Mouse (Mus musculus) forebrain, embryonic 15.5 days (tissue): ENCODE measurements around the gene Fam161a. TPM values are rescaled to one million over a fixed set of nuclear protein-coding genes. Genes with fewer than 3 reads are reported as not detected.
"Not testable (repeated sequence)": the region's sequence is repeated elsewhere in the genome, so short reads cannot be mapped to it uniquely, and the experiment has no call there.

Experiments
- ATAC-seq: fragments of 200-750 bp; cut with Nextera tagmentation; replicated peaks from 2 replicates; pipeline ENCODE4 v1.8.0; 2017; ENCODE audit warnings: mild to moderate bottlenecking, moderate TSS enrichment, moderate library complexity
- H3K27ac ChIP-seq: fragments of 300-500 bp; sonication (generic); replicated peaks from 2 replicates; pipeline ENCODE4 v1.5.1; 2015; ENCODE audit warnings: mild to moderate bottlenecking, inconsistent platforms
- H3K27me3 ChIP-seq: fragments of 300-500 bp; sonication (generic); 2 replicates; pipeline ENCODE4 v1.6.1; 2015; ENCODE audit warnings: inconsistent platforms
- H3K36me3 ChIP-seq: fragments of 300-500 bp; sonication (generic); 2 replicates; pipeline ENCODE4 v1.6.1; 2015; ENCODE audit warnings: mild to moderate bottlenecking, inconsistent platforms
- H3K4me1 ChIP-seq: fragments of 300-500 bp; sonication (generic); 2 replicates; pipeline ENCODE4 v1.6.1; 2015; ENCODE audit warnings: inconsistent platforms
- H3K4me2 ChIP-seq: fragments of 300-500 bp; sonication (generic); replicated peaks from 2 replicates; pipeline ENCODE4 v1.6.1; 2015; ENCODE audit warnings: mild to moderate bottlenecking, inconsistent platforms
- H3K4me3 ChIP-seq: fragments of 300-500 bp; sonication (generic); 2 replicates; pipeline ENCODE4 v1.5.1; 2015; ENCODE audit warnings: mild to moderate bottlenecking, inconsistent platforms
- H3K9ac ChIP-seq: fragments of 300-500 bp; sonication (generic); replicated peaks from 2 replicates; pipeline ENCODE4 v1.6.1; 2015; ENCODE audit warnings: mild to moderate bottlenecking, inconsistent platforms
- H3K9me3 ChIP-seq: fragments of 300-500 bp; sonication (generic); 2 replicates; pipeline ENCODE4 v1.6.1; 2016; ENCODE audit warnings: inconsistent platforms
- WGBS: fragments of 180-500 bp; shearing (Covaris S2); methylation state at CpG from one replicate; pipeline ENCODE4 v1.1.7; 2015; ENCODE audit warnings: mixed read lengths; 5-methylcytosine and 5-hydroxymethylcytosine counted together
- polyA plus RNA-seq: library from polyadenylated mRNA; unstranded; fragments of >200 nt; fragmentation: Nextera tagmentation; extraction: Ambion mirVana; gene quantifications from 2 replicates; pipeline ENCODE4 v1.2.1, GENCODE M21; 2015

Gene Fam161a
- polyA plus RNA-seq, 1 experiment from 2014 or later, result 3.8 TPM

- no peaks in the 10 kb centered on the region for H3K27me3 ChIP-seq
- WGBS, result 94% methylated on average over 14 of the region's 14 CpGs
- ATAC-seq, result no peak
- H3K9me3 ChIP-seq, result no peaks in the 10 kb centered on the region
- H3K4me3 ChIP-seq, result no peak overlapping the region
- H3K4me2 ChIP-seq, result no peak overlapping the region
- H3K27ac ChIP-seq, result no peak overlapping the region
- H3K9ac ChIP-seq, result no peak overlapping the region
- H3K36me3 ChIP-seq, result no peaks in the 10 kb centered on the region
- H3K4me1 ChIP-seq, result no peaks in the 10 kb centered on the region
These were observed 13.5 kb downstream of the Fam161a start for GRCm38 (mm10) chr11:23020841-23021240.

GRCm38 (mm10) chr11:23023155-23023554, 15.8 kb downstream of the Fam161a start:
- Histone ChIP-seq H3K27ac (no peak overlapping the region), H3K4me1 (no peaks in the 10 kb centered on the region), H3K9me3 (no peaks in the 10 kb centered on the region), H3K27me3 (no peaks in the 10 kb centered on the region), H3K4me3 (no peak overlapping the region), H3K9ac (no peak overlapping the region), H3K36me3 (no peaks in the 10 kb centered on the region), H3K4me2 (no peak overlapping the region)
- WGBS, result 97% methylated on average over 2 of the region's 2 CpGs
- ATAC-seq, result no peak

GRCm38 (mm10) chr11:23024169-23024568, 16.8 kb downstream of the Fam161a start:
- Histone ChIP-seq H3K4me2 (no peak overlapping the region), H3K27me3 (no peaks in the 10 kb centered on the region), H3K4me3 (no peak overlapping the region), H3K9ac (no peak overlapping the region), H3K4me1 (no peaks in the 10 kb centered on the region), H3K27ac (no peak overlapping the region), H3K9me3 (no peaks in the 10 kb centered on the region), H3K36me3 (no peaks in the 10 kb centered on the region)
- 59% methylated on average over 3 of the region's 3 CpGs for WGBS
- ATAC-seq, result no peak

- no peak for ATAC-seq
- H3K27ac ChIP-seq, result no peak overlapping the region
- H3K4me3 ChIP-seq, result no peak overlapping the region
- no peaks in the 10 kb centered on the region for H3K4me1 ChIP-seq
- H3K9ac ChIP-seq, result no peak overlapping the region
- no peaks in the 10 kb centered on the region for H3K36me3 ChIP-seq
- no peak overlapping the region for H3K4me2 ChIP-seq
- 72% methylated on average over 3 of the region's 3 CpGs for WGBS
- no peaks in the 10 kb centered on the region for H3K9me3 ChIP-seq
- H3K27me3 ChIP-seq, result no peaks in the 10 kb centered on the region
These were observed 21.6 kb downstream of the Fam161a start for GRCm38 (mm10) chr11:23028957-23029356.

GRCm38 (mm10) chr11:23029399-23029798, 22.1 kb downstream of the Fam161a start:
- Histone ChIP-seq H3K9ac (no peak overlapping the region), H3K4me3 (no peak overlapping the region), H3K27me3 (no peaks in the 10 kb centered on the region), H3K4me1 (no peaks in the 10 kb centered on the region), H3K9me3 (no peaks in the 10 kb centered on the region), H3K4me2 (no peak overlapping the region), H3K27ac (no peak overlapping the region), H3K36me3 (no peaks in the 10 kb centered on the region)
- ATAC-seq, result no peak
- WGBS, result 80% methylated on average over 6 of the region's 6 CpGs

- no peak for ATAC-seq
- Histone ChIP-seq H3K27ac (no peak overlapping the region), H3K4me1 (no peaks in the 10 kb centered on the region), H3K9ac (no peak overlapping the region), H3K4me3 (no peak overlapping the region), H3K9me3 (no peaks in the 10 kb centered on the region), H3K36me3 (no peaks in the 10 kb centered on the region), H3K4me2 (no peak overlapping the region), H3K27me3 (no peaks in the 10 kb centered on the region)
- WGBS, result 75% methylated on average over 5 of the region's 5 CpGs
These were observed 39.9 kb downstream of the Fam161a start for GRCm38 (mm10) chr11:23047252-23047651.

GRCm38 (mm10) chr11:23047663-23048582, 40.6 kb downstream of the Fam161a start:
- 48% methylated on average over 20 of the region's 20 CpGs for WGBS
- ATAC-seq, result no peak
- no peaks in the 10 kb centered on the region for H3K27me3 ChIP-seq
- no peaks in the 10 kb centered on the region for H3K4me1 ChIP-seq
- no peaks in the 10 kb centered on the region for H3K36me3 ChIP-seq
- no peaks in the 10 kb centered on the region for H3K9me3 ChIP-seq
- H3K4me3 ChIP-seq, result peak overlapping the region; percentile 8; the same call in 1 of the 2 replicates
- peak overlapping the region; percentile 22; the same call in 1 of the 2 replicates for H3K4me2 ChIP-seq
- no peak overlapping the region for H3K9ac ChIP-seq
- H3K27ac ChIP-seq, result no peak overlapping the region; the same call in 1 of the 2 replicates

GRCm38 (mm10) chr11:23049642-23050041, 42.3 kb downstream of the Fam161a start:
- Histone ChIP-seq H3K9ac (no peak overlapping the region), H3K27me3 (no peaks in the 10 kb centered on the region), H3K36me3 (no peaks in the 10 kb centered on the region), H3K27ac (no peak overlapping the region), H3K4me3 (no peak overlapping the region), H3K9me3 (no peaks in the 10 kb centered on the region), H3K4me1 (no peaks in the 10 kb centered on the region), H3K4me2 (no peak overlapping the region)
- no peak for ATAC-seq

- no peak overlapping the region for H3K9ac ChIP-seq
- no peak overlapping the region for H3K27ac ChIP-seq
- WGBS, result 62% methylated on average over 4 of the region's 4 CpGs
- no peaks in the 10 kb centered on the region for H3K9me3 ChIP-seq
- no peaks in the 10 kb centered on the region for H3K27me3 ChIP-seq
- H3K4me2 ChIP-seq, result no peak overlapping the region
- H3K36me3 ChIP-seq, result no peaks in the 10 kb centered on the region
- no peak overlapping the region for H3K4me3 ChIP-seq
- H3K4me1 ChIP-seq, result no peaks in the 10 kb centered on the region
- ATAC-seq, result no peak
These were observed 45.0 kb downstream of the Fam161a start for GRCm38 (mm10) chr11:23052353-23052752.

GRCm38 (mm10) chr11:23063153-23063552, 55.8 kb downstream of the Fam161a start:
- ATAC-seq, result no peak
- Histone ChIP-seq H3K9ac (no peak overlapping the region), H3K4me2 (no peak overlapping the region), H3K27ac (no peak overlapping the region), H3K4me3 (no peak overlapping the region), H3K36me3 (no peaks in the 10 kb centered on the region), H3K4me1 (peaks cover 5% of the 10 kb centered on the region), H3K27me3 (no peaks in the 10 kb centered on the region), H3K9me3 (no peaks in the 10 kb centered on the region)
- WGBS, result 88% methylated on average over 6 of the region's 6 CpGs

- Histone ChIP-seq H3K4me1 (peaks cover 9% of the 10 kb centered on the region), H3K9ac (no peak overlapping the region), H3K9me3 (no peaks in the 10 kb centered on the region), H3K27me3 (no peaks in the 10 kb centered on the region), H3K36me3 (no peaks in the 10 kb centered on the region), H3K4me2 (no peak overlapping the region), H3K4me3 (no peak overlapping the region), H3K27ac (no peak overlapping the region)
- 68% methylated on average over 3 of the region's 3 CpGs for WGBS
- no peak for ATAC-seq
These were observed 56.5 kb downstream of the Fam161a start for GRCm38 (mm10) chr11:23063857-23064256.

GRCm38 (mm10) chr11:23064276-23064675, 56.9 kb downstream of the Fam161a start:
- 44% methylated on average over 3 of the region's 3 CpGs for WGBS

More at GRCm38 (mm10) chr11:23064276-23064675, 56.9 kb downstream of the Fam161a start:
- H3K27ac ChIP-seq, H3K27me3 ChIP-seq, H3K36me3 ChIP-seq, H3K4me1 ChIP-seq, H3K4me3 ChIP-seq, H3K9ac ChIP-seq, H3K4me2 ChIP-seq, H3K9me3 ChIP-seq, ATAC-seq: not testable (repeated sequence)
